Mouse (Mus musculus) cerebellum, adult 2 months (tissue): ENCODE data around the gene Igsf11. TPM values are rescaled to one million over a fixed set of nuclear protein-coding genes. Genes with fewer than 3 reads are reported as not detected.
A peak's percentile ranks its signal among the peaks of the same experiment; 100 is the strongest.

ENCODE experiments used
- DNase-seq, 2 experiments: peaks; one replicate each; pipeline ENCODE4 v3.0.0; 2021
- H3K27ac ChIP-seq: fragments of 200-500 bp; 2 replicates; pipeline ENCODE4 v1.5.1; 2012; ENCODE audit warnings: low read length, control low read depth, inconsistent platforms; ENCODE audit not compliant: insufficient read depth
- H3K27me3 ChIP-seq: fragments of 200-500 bp; 2 replicates; pipeline ENCODE4 v1.6.1; 2012; ENCODE audit warnings: inconsistent platforms, mild to moderate bottlenecking, low read length, moderate library complexity; ENCODE audit not compliant: control insufficient read depth, insufficient read depth
- H3K4me1 ChIP-seq: fragments of 200-500 bp; 2 replicates; pipeline ENCODE4 v1.6.1; 2011; ENCODE audit warnings: low read length; ENCODE audit not compliant: control insufficient read depth, insufficient read depth
- H3K4me3 ChIP-seq: fragments of 200-500 bp; replicated peaks from 2 replicates; pipeline ENCODE3; 2011; ENCODE audit warnings: mild to moderate bottlenecking, low read depth, low read length, control low read depth; ENCODE audit not compliant: insufficient read depth
- CTCF ChIP-seq: fragments of 200-500 bp; IDR thresholded peaks from 2 replicates; pipeline ENCODE4 v1.5.1; 2011; ENCODE audit warnings: low read depth, mild to moderate bottlenecking, control low read depth, low read length, moderate library complexity, borderline replicate concordance; ENCODE audit not compliant: insufficient read depth
- POLR2A ChIP-seq: fragments of 200-500 bp; IDR thresholded peaks from 2 replicates; pipeline ENCODE4 v1.6.1; 2011; ENCODE audit warnings: low read length, control low read depth, borderline replicate concordance; ENCODE audit not compliant: insufficient read depth
- WGBS: fragments of 180-500 bp; shearing (Covaris S2); methylation state at CpG from one replicate; pipeline ENCODE4 v1.1.7; 2018; 5-methylcytosine and 5-hydroxymethylcytosine counted together
- polyA plus RNA-seq: library from polyadenylated mRNA; depleted of rRNA; stranded (reverse); fragments of >200 nt; gene quantifications from 2 replicates; pipeline ENCODE4 v1.2.3, GENCODE M21; 2012

The Igsf11 gene
- polyA plus RNA-seq, 1 experiment: 20.1 TPM

GRCm38 (mm10) chr16:38998496-38999258, 106.2 kb downstream of the Igsf11 start:
- H3K4me1 ChIP-seq: no peaks in the 10 kb centered on the region
- H3K27me3 ChIP-seq: no peaks in the 10 kb centered on the region
- no peak overlapping the region for H3K4me3 ChIP-seq
- WGBS: 82% methylated on average over 6 of the region's 6 CpGs
- no peak overlapping the region for H3K27ac ChIP-seq
- TF ChIP-seq CTCF: no peak
- no peak for TF ChIP-seq POLR2A
- no peak for DNase-seq

DNA sequence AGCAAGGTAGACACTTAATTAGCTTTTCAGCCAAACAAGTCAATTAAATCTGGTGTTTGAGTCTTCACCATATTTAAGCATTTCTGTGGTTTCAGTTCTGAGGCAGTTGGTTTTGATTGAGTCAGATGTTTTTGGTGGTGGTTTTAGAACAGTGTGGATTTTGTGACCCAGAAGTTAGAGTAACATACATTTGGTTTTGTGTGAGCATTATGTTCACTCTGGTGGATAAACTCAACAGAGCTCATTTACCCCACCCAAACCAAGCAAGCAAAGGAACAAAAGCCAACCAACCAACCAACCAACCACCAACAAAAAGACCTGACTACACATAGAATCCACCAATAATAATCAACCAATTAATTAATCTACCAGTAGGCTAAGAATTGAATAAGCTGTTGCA, 106.8 kb downstream of the Igsf11 start:
- no peak overlapping the region for H3K4me3 ChIP-seq
- TF ChIP-seq CTCF (no peak), POLR2A (no peak)
- no peaks in the 10 kb centered on the region for H3K27me3 ChIP-seq
- no peak overlapping the region for H3K27ac ChIP-seq
- no peak for DNase-seq
- H3K4me1 ChIP-seq: no peaks in the 10 kb centered on the region

GRCm38 (mm10) chr16:39006978-39007377, 114.5 kb downstream of the Igsf11 start:
- no peak for DNase-seq
- 88% methylated on average over 7 of the region's 7 CpGs for WGBS
- TF ChIP-seq CTCF (no peak), POLR2A (no peak)

DNA sequence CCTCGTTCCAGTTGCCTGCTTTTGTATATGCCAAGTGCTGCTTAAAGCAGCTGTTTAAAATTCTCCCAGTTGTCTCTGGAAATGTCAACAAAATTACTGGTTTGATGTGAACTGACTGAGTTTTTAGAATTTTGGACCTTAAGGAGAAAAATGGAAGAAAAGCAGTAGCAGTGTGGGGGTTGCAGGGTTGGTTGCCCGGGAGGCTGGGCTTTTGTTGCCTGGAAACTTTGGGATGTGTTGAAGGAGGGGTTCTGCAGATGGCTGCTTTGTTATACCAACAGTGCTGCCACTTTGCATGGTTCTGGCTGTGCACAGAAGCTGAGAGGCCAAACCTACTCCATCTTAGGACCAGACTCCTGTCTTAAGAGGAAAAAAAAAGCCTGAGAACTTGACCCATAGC, 127.0 kb downstream of the Igsf11 start:
- Histone ChIP-seq H3K4me1 (no peaks in the 10 kb centered on the region), H3K27ac (no peak overlapping the region), H3K27me3 (no peaks in the 10 kb centered on the region), H3K4me3 (no peak overlapping the region)
- DNase-seq: no peak
- TF ChIP-seq POLR2A (no peak), CTCF (no peak)
- WGBS: 64% methylated on average over 2 of the region's 2 CpGs

More at GRCm38 (mm10) chr16:39006978-39007377, 114.5 kb downstream of the Igsf11 start:
- Histone ChIP-seq H3K27me3 (no peaks in the 10 kb centered on the region), H3K27ac (no peak overlapping the region), H3K4me3 (no peak overlapping the region), H3K4me1 (no peaks in the 10 kb centered on the region; the same call in 1 of the 2 replicates)

DNA sequence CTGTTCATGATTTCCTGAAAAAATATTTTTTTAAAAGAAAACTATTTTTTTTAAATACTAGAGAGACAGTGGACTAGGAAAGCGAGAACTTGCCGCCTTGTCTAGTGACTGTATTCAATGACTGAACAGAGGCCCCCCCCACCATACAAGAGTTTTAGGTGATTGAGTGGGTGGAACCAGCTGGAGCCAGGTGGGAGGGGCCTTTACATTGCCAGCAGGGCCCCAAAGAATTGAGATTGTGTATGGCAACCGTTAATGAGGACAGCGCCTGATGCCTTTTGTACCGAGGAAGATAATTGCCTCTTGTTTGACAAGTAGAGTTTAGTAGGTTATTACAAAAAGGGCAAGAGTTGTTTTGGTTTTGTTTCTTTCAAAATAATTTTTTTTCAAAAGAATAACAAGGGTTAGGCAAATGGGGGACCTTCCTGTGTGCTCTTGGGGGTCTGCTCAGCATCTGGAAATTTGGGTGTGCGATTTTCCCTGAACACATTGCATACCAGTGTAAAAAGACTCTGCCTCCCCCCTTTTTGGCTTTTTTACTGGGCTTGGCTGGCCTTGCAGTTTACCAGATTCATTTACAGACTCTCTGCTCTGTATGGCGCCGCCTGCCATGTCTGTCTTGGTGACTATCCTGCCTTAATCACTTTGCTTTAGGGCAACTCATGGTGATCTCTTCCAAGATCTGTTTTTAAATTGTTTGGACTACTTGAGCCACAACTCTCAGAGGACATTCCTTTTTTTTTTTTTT, 133.7 kb downstream of the Igsf11 start:
- WGBS: 76% methylated on average over 8 of the region's 8 CpGs
- H3K4me3 ChIP-seq: no peak overlapping the region
- no peak for DNase-seq
- no peaks in the 10 kb centered on the region for H3K27me3 ChIP-seq
- H3K27ac ChIP-seq: no peak overlapping the region
- peaks cover under 1% of the 10 kb centered on the region; the same call in 1 of the 2 replicates for H3K4me1 ChIP-seq
- TF ChIP-seq CTCF (no peak), POLR2A (no peak)

DNA sequence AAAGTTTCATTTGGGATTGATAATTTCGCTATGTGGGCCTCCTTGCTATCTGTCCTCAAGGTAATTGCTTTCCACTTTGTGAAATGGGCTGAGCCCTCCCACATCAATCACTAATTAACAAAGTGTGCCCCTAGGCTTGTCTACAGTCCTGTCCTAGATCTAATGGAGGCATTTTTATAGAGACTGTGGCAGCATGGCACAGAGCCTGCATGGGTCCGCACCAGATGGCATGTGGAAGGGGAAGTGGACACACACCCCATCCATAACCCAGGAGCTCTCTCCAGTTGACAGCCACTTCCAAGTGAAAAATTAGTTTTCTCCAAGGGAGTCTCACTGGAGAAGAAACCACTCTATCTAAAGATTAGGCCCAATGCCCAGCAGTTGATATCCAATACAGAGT, 138.9 kb downstream of the Igsf11 start:
- no peak overlapping the region for H3K4me3 ChIP-seq
- H3K4me1 ChIP-seq: peaks cover 3% of the 10 kb centered on the region; the same call in 1 of the 2 replicates
- H3K27ac ChIP-seq: no peak overlapping the region
- WGBS: 41% methylated on average over 2 of the region's 2 CpGs
- no peaks in the 10 kb centered on the region for H3K27me3 ChIP-seq
- DNase-seq: peak; percentile 21 to 56
- TF ChIP-seq POLR2A (no peak), CTCF (no peak)

DNA sequence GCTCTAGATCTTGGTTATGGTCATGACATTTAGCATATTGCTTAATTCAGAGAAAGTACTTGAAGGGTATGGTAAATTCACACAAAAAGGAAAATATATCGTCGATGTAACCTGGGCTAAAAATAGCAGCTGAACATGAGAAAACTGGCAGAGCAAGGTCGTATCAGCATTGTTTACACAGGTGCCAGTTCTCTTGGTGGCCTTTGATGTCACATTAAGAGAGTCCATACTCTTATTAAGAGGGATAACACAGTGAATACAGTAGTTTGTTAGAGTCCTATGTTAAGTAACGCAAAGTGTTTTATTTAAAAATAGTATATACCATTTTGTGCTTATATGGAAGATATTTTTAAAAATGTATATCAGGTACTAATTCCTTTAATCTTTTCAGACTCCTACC, 144.8 kb downstream of the Igsf11 start:
- Histone ChIP-seq H3K4me3 (no peak overlapping the region), H3K4me1 (no peaks in the 10 kb centered on the region), H3K27ac (no peak overlapping the region), H3K27me3 (no peaks in the 10 kb centered on the region)
- no peak for TF ChIP-seq CTCF
- no peak for TF ChIP-seq POLR2A
- DNase-seq: no peak
- WGBS: 82% methylated on average over 4 of the region's 4 CpGs

DNA sequence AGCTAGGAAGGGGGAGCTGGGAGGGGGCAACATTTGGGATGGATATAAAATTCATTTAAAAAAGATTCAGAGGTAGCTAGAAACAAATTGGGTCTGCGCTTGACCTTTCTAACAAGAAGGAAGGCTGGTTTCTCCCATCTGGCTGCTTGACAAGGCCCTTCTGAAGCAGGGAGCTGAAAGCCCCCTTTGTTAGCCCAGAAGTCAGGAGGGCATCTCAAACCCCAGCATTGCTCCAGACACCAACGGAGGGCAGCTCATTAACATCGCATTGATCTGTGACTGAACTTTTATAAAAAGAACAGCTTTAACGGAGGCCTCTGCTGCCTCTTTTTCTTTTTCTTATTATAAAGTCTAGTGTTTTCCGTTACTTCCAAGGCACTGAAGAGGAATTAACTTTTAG, 151.9 kb downstream of the Igsf11 start:
- H3K4me3 ChIP-seq: no peak overlapping the region
- 62% methylated on average over 5 of the region's 5 CpGs for WGBS
- H3K27me3 ChIP-seq: no peaks in the 10 kb centered on the region
- no peak for DNase-seq
- no peak for TF ChIP-seq CTCF
- TF ChIP-seq POLR2A: no peak
- no peaks in the 10 kb centered on the region for H3K4me1 ChIP-seq
- H3K27ac ChIP-seq: no peak overlapping the region
